Mouse (Mus musculus) kidney, adult 18-20 months (tissue): ENCODE results near the gene Jaml.
A peak's percentile ranks its signal among the peaks of the same experiment; 100 is the strongest.
"Not testable (repeated sequence)": the region's sequence is repeated elsewhere in the genome, so short reads cannot be mapped to it uniquely, and the experiment has no call there.

Experiments used
- DNase-seq: peaks from one replicate; pipeline ENCODE4 v3.0.0; 2021

Gene Jaml

DNA sequence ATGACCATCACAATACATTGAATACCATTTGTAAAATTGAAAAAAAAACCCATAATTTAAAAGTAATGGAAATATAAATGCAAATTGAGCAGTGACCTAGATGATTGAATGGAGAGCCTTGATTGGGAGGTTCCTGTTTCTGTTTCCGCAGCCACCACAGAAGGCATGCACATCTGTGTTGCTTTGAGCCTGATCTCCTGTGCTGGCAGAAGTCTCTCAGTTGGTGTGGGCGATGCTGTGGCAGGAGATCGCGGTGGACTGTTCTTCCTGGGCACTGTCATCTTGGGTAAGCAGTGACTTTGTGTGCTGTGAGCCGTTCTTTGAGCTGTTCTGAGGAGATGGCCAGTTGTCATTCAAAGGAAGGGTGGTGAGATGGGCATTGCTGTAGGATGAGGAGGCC lies at the start of gene Jaml:
TSS of gene Jaml (plus strand) at position 173 of the 400 bp plus-strand sequence.
- no peak for DNase-seq

- DNase-seq, result no peak
These were observed 48.6 kb upstream of the Jaml start for GRCm38 (mm10) chr9:45030341-45030740.

DNA sequence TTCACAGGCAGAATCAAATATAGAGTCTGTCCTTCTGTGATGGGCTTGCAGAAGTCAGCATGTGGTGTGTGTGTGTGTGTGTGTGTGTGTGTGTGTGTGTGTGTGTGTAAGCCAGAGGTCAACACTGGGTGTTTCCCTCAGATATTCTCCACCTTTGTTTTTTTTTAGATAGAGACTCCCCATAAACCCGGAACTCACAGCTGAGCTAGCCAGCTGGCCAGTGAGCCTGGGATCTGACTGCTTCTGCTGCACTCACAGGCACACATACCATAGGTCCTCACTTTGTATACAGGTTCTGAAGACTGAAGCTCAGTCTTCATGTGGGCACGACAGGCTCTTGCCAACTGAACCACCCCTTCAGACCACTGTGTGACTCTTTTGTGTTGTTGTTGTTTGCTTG lies 46.7 kb upstream of the Jaml start:
- no peak for DNase-seq

GRCm38 (mm10) chr9:45034526-45034925 lies 44.5 kb upstream of the Jaml start:
- DNase-seq, result no peak

- DNase-seq, result not testable (repeated sequence)
These were observed 41.2 kb upstream of the Jaml start for GRCm38 (mm10) chr9:45037803-45038202.

DNA sequence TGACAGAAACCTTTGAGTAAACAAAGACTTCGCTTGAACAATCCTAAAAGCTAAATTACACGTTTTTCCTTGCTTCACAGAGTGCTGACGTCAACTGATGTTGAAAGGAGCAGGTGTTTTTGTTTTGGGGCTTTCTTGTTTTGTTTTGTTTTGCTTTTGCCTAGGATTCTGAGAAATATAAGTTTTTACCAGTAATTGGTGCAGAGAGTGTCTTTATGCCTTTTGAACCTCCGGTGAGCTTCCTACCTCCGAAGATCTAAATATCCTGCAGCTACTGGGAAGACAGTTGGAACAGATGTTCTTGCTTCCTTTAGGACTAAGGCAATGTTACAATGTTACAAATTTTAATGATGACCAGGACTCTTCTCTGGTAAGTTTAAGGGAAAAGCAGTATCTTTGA lies 39.5 kb upstream of the Jaml start, which contains the start of gene Mpzl2:
TSS of gene Mpzl2 (plus strand) at position 301 of the 400 bp plus-strand sequence.
- no peak for DNase-seq

DNA sequence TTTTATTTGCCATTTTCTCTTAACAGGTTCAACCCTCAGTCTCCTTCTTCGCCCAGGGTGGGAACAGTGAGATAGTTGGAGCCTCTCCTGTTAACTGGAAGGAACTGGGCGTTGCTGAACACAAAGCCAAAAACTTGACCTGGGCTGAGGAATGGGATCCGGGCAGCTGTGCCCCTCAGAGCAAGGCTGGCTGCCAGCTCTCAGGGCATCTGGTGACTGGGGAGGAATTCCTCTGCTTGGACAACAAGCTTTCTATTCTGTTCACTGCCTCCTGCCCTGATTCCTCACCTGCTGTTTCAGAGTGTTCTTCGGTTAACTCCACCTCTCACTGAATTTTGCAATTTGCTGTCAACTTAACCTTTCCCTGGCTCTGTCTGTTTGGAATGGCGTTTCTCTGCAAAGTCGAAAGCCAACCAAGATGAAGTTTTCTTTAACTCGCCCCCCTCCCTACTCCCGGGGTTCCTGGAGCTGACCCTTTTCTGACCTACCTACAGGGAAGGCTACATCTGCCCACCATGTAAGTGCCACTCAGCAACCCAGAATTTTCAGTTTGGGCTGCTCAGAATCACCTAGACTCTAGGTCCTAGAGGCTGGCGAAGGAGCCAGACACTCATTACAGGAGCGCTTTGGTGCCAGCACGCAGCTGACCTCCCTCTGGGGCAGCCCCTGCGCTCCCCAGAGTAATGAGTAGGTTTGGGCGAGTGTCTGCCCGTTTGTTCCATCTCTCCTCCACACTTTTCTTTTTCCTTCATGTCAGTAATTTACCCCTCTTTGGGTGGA lies 38.7 kb upstream of the Jaml start:
- peak; percentile 43 for DNase-seq

GRCm38 (mm10) chr9:45041131-45041838 lies 37.7 kb upstream of the Jaml start:
- peak; percentile 62 for DNase-seq

DNA sequence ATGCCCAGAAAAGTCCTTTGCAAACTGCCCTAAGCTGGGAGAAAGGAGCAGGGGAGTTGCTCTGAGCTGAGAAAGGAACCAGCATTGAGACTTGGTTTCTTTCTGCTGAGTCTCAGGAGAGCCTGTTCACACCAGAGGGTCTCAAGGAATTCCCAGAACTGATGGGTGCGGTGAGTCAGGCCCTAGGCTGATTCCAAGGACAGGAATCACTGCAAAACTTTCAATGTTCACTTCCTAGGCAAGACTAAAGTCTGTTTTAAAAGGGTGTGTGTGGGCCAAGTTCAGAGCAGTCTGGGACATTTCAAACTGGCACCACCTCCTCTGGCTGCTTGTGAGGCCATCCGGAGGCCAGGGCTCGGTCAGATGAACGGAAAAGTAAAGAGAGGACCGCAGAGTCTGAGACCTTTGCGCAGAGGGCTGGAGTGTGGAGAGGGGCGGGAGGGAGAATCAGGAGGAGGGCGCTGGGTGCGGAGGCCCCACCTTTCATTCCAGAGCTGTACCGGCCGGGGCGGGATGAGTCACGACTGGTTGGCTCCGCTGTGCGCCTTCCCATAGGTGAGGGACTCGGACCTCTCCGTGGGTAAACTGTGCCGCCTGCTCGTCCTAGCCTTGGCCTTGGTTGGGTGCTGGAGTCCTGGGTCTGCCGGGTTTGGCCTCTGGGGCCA lies 36.8 kb upstream of the Jaml start:
- peak; percentile 81 for DNase-seq

DNA sequence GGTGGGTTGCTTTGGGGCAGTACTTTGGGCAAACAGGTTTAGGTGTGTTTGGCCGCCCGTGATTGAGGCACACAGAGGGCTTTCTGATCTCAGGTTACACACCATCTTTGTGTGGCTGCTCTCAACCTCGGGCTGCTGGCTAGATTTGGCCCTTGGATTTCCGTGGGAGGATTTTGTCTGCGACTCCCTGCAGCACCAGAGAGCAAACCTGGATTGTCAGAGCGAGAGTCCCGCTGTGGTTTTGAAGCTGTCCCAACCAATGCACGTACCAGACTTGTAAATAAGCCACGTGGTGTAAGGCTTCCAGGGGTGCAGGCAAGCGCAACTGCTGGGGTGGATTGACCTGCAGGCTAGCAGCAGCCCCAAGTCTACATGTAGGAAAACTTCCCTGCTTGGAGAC lies 36.0 kb upstream of the Jaml start:
- peak; percentile 61 for DNase-seq

DNA sequence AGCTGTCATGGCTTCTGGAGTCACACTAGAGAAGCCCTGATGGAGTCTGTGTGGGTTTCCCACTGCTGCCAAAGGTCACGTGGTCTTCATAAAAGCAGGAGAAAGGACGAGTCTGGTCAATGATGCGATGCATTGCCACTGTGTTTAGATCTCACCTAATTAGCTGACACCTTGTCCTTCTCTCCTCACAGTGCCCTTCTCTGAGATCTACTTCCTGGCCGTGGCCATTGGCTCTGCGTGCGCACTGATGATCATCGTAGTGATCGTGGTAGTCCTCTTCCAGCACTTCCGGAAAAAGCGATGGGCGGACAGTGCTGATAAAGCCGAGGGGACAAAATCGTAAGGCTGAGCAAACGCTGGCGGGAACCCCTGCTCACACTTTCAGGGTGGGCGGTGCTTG lies 32.0 kb upstream of the Jaml start:
- DNase-seq, result no peak

- peak; percentile 21 for DNase-seq
These were observed 30.5 kb upstream of the Jaml start for GRCm38 (mm10) chr9:45048511-45048910.

- no peak for DNase-seq
These were observed 29.3 kb upstream of the Jaml start for GRCm38 (mm10) chr9:45049731-45050130.

GRCm38 (mm10) chr9:45050301-45050700 lies 28.7 kb upstream of the Jaml start:
- no peak for DNase-seq

DNA sequence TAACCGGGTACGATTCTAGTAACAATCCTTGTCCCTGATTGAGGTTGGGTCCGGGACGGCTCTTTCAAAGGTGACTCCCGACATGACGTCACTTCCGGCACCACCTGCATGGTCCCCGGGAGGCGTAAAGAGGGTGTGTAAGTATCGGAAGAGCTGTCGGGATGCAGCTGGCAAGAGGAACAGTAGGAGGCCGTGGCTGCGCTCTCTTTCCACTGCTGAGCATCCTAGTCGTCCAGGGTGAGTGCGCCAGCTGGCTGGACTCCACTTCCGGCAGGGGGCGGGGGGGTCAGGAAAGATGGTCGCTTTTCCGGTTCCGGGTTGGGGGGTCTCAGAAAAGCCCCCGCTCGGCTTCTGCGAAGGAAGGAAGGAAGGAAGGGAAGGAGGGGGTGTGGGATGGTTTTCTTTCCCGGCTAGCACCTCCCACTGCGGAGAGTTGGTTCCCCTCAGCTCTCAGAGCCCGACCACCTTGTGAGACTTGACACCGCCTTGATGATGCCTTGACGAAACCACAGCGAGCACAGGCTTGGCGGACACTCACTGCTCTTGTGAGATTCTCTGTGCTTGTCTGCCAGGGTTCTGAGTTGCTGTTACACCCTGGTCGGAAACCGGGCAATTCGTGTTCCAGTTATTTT lies 23.8 kb upstream of the Jaml start, which contains the start of gene Mpzl3:
TSS of gene Mpzl3 (plus strand) at position 105 of the 632 bp plus-strand sequence.
- DNase-seq, result peak; percentile 90

GRCm38 (mm10) chr9:45058304-45058940 lies 20.6 kb upstream of the Jaml start:
- no peak for DNase-seq

- DNase-seq, result no peak
These were observed 18.8 kb upstream of the Jaml start for GRCm38 (mm10) chr9:45060151-45060550.

- no peak for DNase-seq
These were observed 16.3 kb upstream of the Jaml start for GRCm38 (mm10) chr9:45062677-45063076.

DNA sequence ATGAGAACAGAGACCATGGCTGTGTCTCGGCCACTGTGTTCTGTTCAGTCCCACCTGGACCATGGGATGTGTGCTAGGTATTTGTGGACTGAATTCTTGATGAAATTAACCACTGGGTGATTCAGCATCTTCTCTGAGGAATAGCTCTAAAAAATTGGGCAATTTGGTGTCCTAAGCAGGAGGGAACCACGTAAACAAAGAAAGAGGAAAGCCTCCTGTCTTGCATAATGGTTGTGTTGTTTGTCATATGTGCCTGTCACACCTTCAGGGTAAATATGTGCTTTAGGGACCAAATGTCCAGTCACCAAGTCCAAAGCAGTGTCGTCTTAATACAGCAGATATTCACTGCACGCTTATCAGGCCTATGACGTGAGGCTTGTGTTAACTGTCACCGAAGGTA lies 14.6 kb upstream of the Jaml start:
- DNase-seq, result no peak

- DNase-seq, result no peak
These were observed 12.2 kb upstream of the Jaml start for GRCm38 (mm10) chr9:45066735-45067134.

DNA sequence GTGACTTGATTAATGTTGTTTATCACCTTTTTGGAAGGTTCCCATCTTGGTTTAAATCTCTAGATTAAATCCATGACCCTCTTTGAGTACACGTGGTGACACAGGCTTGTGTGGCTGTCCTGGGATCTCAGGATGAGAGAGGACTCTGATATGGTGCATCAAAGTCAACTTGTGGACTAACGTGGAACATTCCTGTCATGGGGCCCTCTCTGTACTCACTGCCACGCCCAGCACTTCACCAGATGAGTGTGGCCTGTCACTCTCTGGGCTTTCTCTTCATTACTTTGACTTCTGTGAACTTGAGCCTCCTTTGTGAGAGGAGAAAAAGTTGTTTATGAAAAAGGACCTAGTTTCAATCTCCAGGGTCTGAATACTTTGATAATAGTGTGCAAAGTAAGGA lies 7.2 kb upstream of the Jaml start:
- no peak for DNase-seq

DNA sequence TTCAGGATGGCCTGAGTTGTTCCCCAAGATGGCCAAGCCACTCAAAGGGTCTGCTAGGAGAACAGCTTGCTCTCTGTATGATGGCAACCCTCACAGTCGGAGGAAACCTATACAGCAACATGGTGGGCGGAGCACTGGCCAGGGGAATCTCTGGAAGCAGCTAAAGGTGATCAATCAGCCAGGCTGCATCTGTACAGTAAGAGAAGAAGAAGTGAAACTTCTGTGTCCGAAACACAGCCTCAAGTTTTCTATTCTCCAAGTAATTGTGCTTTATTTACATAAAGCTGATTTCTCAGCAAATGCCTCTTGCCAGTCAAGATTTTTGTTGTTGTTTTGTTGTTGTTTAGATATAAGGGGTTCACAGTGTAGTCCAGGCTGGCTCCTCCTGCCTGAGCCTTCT lies 1.1 kb upstream of the Jaml start:
- no peak for DNase-seq

DNA sequence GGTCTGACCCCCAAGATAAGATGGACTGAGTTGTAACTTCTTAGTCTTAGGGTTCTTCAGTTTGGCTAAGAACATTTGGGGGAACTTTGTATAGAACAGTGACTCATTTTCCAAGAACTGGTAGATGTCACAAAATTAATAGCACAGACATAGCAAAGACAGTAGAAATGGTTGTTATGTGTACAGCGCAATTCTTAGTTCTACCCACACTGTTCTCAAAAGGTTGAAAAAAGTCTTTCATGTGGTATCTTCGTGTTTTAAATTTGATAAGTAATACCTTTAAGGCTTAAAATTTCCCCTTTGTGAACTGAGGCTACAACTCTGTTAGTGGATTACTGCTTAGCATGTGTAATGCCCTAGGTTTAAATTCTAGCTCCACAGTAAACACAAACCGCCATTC lies 4.1 kb downstream of the Jaml start:
- no peak for DNase-seq
